Mouse (Mus musculus) heart, embryonic 10.5 days (tissue): ENCODE measurements around the gene Stil. TPM values are rescaled to one million over a fixed set of nuclear protein-coding genes. Genes with fewer than 3 reads are reported as not detected.

Experiments
- polyA plus RNA-seq: library from polyadenylated mRNA; unstranded; fragments of >200 nt; fragmentation: Nextera tagmentation; extraction: Ambion mirVana; gene quantifications from 2 replicates; pipeline ENCODE4 v1.2.1, GENCODE M21; 2016

Stil gene
- polyA plus RNA-seq, 1 experiment from 2014 or later, result 13.0 TPM

Other genes with a start within 250 kb of the Stil start
- gene Gm12830, start 178.4 kb upstream of the Stil start, polyA plus RNA-seq, result not detected in 2 replicates
- 0.42 and 1.3 TPM in 2 replicates for gene Foxd2, start 91.3 kb upstream of the Stil start, polyA plus RNA-seq
- gene Foxe3, start 74.1 kb upstream of the Stil start, polyA plus RNA-seq, result 0.62 TPM in 1 of 2 replicates, not detected in the other
- 59.6 and 64.4 TPM in 2 replicates for gene Cmpk1, start 12.9 kb upstream of the Stil start, polyA plus RNA-seq
- 6.7 and 8.3 TPM in 2 replicates for gene Tal1, start 56.3 kb downstream of the Stil start, polyA plus RNA-seq
- gene Pdzk1ip1, start 88.5 kb downstream of the Stil start, polyA plus RNA-seq, result 19.5 and 29.4 TPM in 2 replicates
- gene Cyp4x1, start 134.1 kb downstream of the Stil start, polyA plus RNA-seq, result 0.10 and 0.21 TPM in 2 replicates
- gene Cyp4a29, start 241.9 kb downstream of the Stil start, polyA plus RNA-seq, result not detected in 2 replicates